Mouse (Mus musculus) liver, adult 2 months (tissue): ENCODE measurements at regions not wholly inside any gene's neighbourhood (a gene's known extent, or its start where the extent isn't known, plus 50 kb on each side); places are given as distances from the start of the nearest gene placed in this dataset.

Source experiments
- DNase-seq: peaks from one replicate; pipeline ENCODE4 v3.0.0-alpha.2; 2011; ENCODE audit warnings: low read depth, low spot score; ENCODE audit errors: extremely low read depth
- H3K27ac ChIP-seq: fragments of 200-500 bp; replicated peaks from 2 replicates; pipeline ENCODE4 v1.5.1; 2012; ENCODE audit warnings: low read depth, mild to moderate bottlenecking, control low read depth, inconsistent platforms, low read length; ENCODE audit not compliant: insufficient read depth
- H3K27me3 ChIP-seq: fragments of 200-500 bp; 2 replicates; pipeline ENCODE4 v1.6.1; 2012; ENCODE audit warnings: mild to moderate bottlenecking, moderate library complexity, low read length, inconsistent platforms; ENCODE audit not compliant: control insufficient read depth, insufficient read depth
- H3K36me3 ChIP-seq: fragments of 200-500 bp; 2 replicates; pipeline ENCODE4 v1.6.1; 2012; ENCODE audit warnings: low read length, inconsistent platforms; ENCODE audit not compliant: control insufficient read depth, insufficient read depth
- H3K4me1 ChIP-seq: fragments of 200-500 bp; 2 replicates; pipeline ENCODE4 v1.6.1; 2011; ENCODE audit warnings: low read length; ENCODE audit not compliant: control insufficient read depth, insufficient read depth
- H3K4me3 ChIP-seq: fragments of 200-500 bp; 2 replicates; pipeline ENCODE4 v1.5.1; 2011; ENCODE audit warnings: low read depth, mild to moderate bottlenecking, control low read depth, low read length, moderate library complexity; ENCODE audit not compliant: insufficient read depth
- H3K79me2 ChIP-seq: fragments of 200-500 bp; 2 replicates; pipeline ENCODE4 v1.6.1; 2012; ENCODE audit warnings: inconsistent platforms, mild to moderate bottlenecking, low read length, moderate library complexity; ENCODE audit not compliant: control insufficient read depth, insufficient read depth
- H3K9ac ChIP-seq: fragments of 200-500 bp; 2 replicates; pipeline ENCODE4 v1.6.1; 2012; ENCODE audit warnings: low read depth, mild to moderate bottlenecking, control low read depth, inconsistent platforms, low read length
- CTCF ChIP-seq: fragments of 200-500 bp; IDR thresholded peaks from 2 replicates; pipeline ENCODE4 v1.5.1; 2011; ENCODE audit warnings: low read depth, low read length, control low read depth
- POLR2A ChIP-seq: fragments of 200-500 bp; IDR thresholded peaks from 2 replicates; pipeline ENCODE4 v1.6.1; 2011; ENCODE audit warnings: low read length, control low read depth; ENCODE audit not compliant: insufficient read depth; ENCODE audit errors: extremely low read depth
- WGBS: fragments of 180-500 bp; shearing (Covaris S2); methylation state at CpG from one replicate; pipeline ENCODE4 v1.1.7; 2018; 5-methylcytosine and 5-hydroxymethylcytosine counted together

DNA sequence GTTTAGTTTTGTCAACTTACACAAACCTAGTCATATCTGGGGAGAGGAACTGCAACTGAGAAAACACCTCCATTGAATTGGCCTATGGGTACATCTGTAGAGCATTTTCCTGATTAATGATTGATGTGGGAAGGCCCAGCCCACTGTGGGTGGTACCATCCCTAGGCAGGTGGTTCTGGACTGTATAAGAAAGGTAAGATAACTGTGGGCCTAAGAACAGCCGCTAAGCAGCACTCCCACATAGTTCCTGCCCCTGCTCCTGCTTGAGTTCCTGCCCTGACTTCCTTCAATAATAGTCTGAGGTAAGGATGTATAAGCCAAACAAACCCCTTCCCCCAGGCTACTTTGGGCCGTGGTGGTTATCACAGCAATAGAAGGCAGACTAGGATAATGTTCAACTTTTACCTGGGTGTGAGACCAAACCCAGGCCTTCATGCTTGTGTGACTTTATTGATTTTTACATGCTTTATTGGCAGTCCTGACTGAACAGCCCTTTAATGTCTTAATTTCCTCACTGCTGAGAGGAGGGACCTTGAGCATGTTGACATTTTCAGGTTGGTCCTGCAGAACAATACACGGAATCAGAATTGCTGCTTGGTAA is 78.8 kb upstream of the Camk1g start:
- no peak overlapping the region for H3K4me3 ChIP-seq
- H3K27ac ChIP-seq = no peak overlapping the region
- peak; percentile 30 for DNase-seq
- no peaks in the 10 kb centered on the region for H3K27me3 ChIP-seq
- H3K4me1 ChIP-seq = peaks cover 4% of the 10 kb centered on the region; the same call in 1 of the 2 replicates
- no peaks in the 10 kb centered on the region for H3K36me3 ChIP-seq
- TF ChIP-seq CTCF (no peak), POLR2A (no peak)
- H3K9ac ChIP-seq = no peak overlapping the region
- 35% methylated on average over 3 of the region's 3 CpGs for WGBS
- no peaks in the 10 kb centered on the region for H3K79me2 ChIP-seq

DNA sequence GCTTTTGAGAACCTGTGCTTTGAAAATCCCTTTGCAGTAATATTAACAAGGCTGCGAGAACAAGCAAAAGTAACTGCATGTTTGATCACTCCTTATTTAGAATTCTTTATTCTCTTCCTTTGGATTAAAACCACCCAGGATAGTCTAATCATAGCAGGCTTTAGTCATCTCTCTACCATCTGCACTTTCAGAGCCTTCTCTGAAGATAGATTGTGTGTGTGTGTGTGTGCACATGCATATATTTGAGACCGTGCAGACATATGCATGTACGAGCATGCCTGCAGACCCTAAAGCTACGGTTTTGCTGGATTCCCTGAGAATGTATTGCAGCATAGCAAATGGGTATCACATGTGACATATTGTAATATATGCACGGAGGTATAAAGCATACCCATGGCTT is 77.5 kb upstream of the Camk1g start:
- Histone ChIP-seq H3K27me3 (no peaks in the 10 kb centered on the region), H3K4me1 (peaks cover 4% of the 10 kb centered on the region; the same call in 1 of the 2 replicates), H3K9ac (no peak overlapping the region), H3K36me3 (no peaks in the 10 kb centered on the region), H3K4me3 (no peak overlapping the region), H3K79me2 (no peaks in the 10 kb centered on the region), H3K27ac (no peak overlapping the region)
- DNase-seq = no peak
- WGBS = 95% methylated on average over 5 of the region's 5 CpGs
- TF ChIP-seq POLR2A (no peak), CTCF (no peak)

DNA sequence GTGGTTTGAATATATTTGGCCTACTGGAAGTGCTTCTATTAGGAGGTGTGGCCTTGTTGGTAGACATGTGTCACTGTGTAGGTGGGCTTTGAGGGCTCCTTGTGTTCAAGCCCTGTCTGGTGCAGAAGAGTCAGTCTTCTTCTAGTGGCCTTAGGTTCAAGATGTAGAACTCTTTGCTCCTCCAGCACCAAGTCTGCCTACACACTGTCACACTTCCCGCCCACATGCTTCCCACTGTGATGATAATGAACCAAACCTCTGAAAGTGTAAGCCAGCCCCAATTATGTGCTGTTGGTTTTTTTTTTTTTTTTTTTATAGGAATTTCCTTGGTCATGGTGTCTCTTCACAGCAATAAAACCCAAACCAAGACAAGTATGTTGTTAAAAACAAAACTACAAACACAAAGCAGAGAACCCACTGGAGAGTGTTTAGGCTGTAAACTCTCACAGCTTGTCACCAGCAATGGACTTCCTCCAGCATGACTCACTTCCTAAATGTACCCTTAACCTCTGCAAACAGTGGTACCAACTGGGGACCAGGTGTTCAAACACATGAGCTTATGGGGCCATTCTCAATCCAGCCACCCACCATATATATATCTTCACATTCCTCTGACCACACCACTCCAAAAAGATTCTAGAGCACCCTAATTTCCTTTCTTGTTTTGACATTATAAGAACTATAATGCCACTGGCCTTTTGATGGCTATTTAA is 74.0 kb upstream of the Camk1g start:
- H3K27ac ChIP-seq = no peak overlapping the region
- no peak overlapping the region for H3K4me3 ChIP-seq
- TF ChIP-seq POLR2A = no peak
- no peak for TF ChIP-seq CTCF
- H3K9ac ChIP-seq = no peak overlapping the region
- DNase-seq = no peak
- H3K27me3 ChIP-seq = no peaks in the 10 kb centered on the region
- H3K79me2 ChIP-seq = no peaks in the 10 kb centered on the region
- H3K4me1 ChIP-seq = no peaks in the 10 kb centered on the region
- H3K36me3 ChIP-seq = no peaks in the 10 kb centered on the region
- 94% methylated on average over 1 of the region's 1 CpGs for WGBS

DNA sequence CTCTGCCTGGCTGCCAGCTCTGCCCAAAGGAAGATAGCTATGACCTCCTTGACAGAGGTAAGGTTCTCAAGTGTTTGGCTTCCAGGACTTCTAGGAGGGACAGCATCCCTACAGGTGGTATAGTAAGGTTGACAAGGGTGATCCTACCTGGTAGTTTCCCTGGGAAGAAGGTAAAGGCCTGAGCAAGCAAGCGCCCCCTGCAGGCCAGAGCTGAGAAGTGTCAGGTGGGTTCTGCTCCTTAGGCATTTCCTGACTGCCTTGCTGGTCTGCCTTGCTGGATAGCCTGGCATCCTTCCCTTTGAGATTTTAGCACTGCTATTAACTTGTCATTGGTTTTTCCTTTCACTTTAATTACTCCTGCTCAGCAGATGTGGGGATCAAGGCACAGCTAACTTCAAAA is 70.4 kb upstream of the Camk1g start:
- 6% methylated on average over 1 of the region's 1 CpGs for WGBS
- TF ChIP-seq POLR2A (no peak), CTCF (peak; percentile 81)

DNA sequence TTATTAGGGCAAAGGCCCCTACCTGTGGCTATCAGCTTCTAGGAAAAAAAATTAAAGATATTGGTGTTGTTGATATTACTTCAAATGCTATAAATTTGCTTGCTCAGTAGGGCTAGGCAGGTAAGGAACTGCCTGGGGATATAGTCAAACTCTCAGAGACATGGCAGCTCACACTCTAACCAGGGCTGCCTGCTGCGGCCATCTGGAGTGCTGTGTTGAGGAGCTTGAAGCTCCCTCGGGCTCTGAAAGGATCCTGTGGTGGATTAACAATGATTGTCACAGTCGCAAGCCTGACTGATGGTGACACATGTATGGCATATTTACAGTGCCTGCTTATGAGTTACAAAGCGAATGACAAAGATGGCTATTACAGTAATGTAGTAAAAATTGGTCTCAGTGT is 64.2 kb upstream of the Camk1g start:
- no peaks in the 10 kb centered on the region for H3K27me3 ChIP-seq
- 90% methylated on average over 4 of the region's 4 CpGs for WGBS

More for the DNA sequence above, 70.4 kb upstream of the Camk1g start:
- no peaks in the 10 kb centered on the region for H3K27me3 ChIP-seq
- peak; percentile 19 for DNase-seq
- no peaks in the 10 kb centered on the region for H3K79me2 ChIP-seq
- H3K9ac ChIP-seq = no peak overlapping the region
- H3K27ac ChIP-seq = no peak overlapping the region
- H3K4me3 ChIP-seq = no peak overlapping the region
- no peaks in the 10 kb centered on the region for H3K36me3 ChIP-seq
- no peaks in the 10 kb centered on the region for H3K4me1 ChIP-seq

DNA sequence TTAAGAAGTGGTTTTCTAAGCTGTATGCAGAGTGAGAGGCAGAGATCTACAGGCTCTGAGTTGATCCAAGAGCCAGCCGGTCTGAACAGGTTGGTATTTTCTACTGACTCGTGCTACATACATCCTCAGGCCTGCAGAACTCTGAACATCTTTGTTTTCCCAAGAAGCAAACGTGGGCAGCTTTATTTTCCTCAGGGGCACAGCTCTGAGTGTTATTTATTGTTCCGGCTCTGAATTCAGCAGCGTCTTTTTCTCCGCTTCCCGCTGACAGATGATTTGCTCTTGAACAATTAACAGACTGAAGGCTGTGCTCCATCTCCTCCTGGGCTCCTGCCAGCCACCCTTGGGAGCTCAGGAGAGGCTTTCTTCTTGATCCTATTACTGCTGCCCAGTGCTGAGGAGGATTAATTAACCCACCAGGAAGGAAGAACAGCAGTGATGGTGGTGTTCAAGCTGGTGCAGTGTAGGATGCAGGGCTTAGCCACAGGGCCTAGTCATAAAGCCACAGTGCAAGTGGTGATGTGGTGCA is 63.5 kb upstream of the Camk1g start:
- no peak overlapping the region for H3K4me3 ChIP-seq
- no peak overlapping the region for H3K9ac ChIP-seq
- H3K36me3 ChIP-seq = no peaks in the 10 kb centered on the region
- no peaks in the 10 kb centered on the region for H3K79me2 ChIP-seq
- no peak overlapping the region for H3K27ac ChIP-seq
- H3K4me1 ChIP-seq = no peaks in the 10 kb centered on the region
- no peaks in the 10 kb centered on the region for H3K27me3 ChIP-seq
- WGBS = 78% methylated on average over 7 of the region's 7 CpGs
- DNase-seq = no peak
- no peak for TF ChIP-seq POLR2A
- no peak for TF ChIP-seq CTCF

More for the DNA sequence above, 64.2 kb upstream of the Camk1g start:
- Histone ChIP-seq H3K4me1 (no peaks in the 10 kb centered on the region), H3K36me3 (no peaks in the 10 kb centered on the region), H3K79me2 (no peaks in the 10 kb centered on the region), H3K4me3 (no peak overlapping the region), H3K27ac (no peak overlapping the region), H3K9ac (no peak overlapping the region)
- DNase-seq = no peak
- no peak for TF ChIP-seq CTCF
- TF ChIP-seq POLR2A = no peak
